Mouse (Mus musculus) kidney, postnatal 0 days (tissue): Measurements from ENCODE around the gene Syt12. TPM values are rescaled to one million over a fixed set of nuclear protein-coding genes. Genes with fewer than 3 reads are reported as not detected.

Experiments used
- ATAC-seq: fragments of 200-750 bp; cut with Nextera tagmentation; replicated peaks from 2 replicates; pipeline ENCODE4 v1.8.0; 2017; ENCODE audit warnings: low read depth, moderate number of reproducible peaks, moderate TSS enrichment, moderate library complexity; ENCODE audit not compliant: low FRiP score
- DNase-seq: peaks from one replicate; pipeline ENCODE4 v3.0.0-alpha.2; 2016; ENCODE audit warnings: low spot score
- H3K27ac ChIP-seq: fragments of 300-500 bp; sonication (generic); 2 replicates; pipeline ENCODE4 v1.5.1; 2014; ENCODE audit warnings: mild to moderate bottlenecking
- H3K27me3 ChIP-seq: fragments of 300-500 bp; sonication (generic); 2 replicates; pipeline ENCODE4 v1.6.1; 2014; ENCODE audit warnings: low read length, mixed read lengths; ENCODE audit not compliant: insufficient read depth
- H3K36me3 ChIP-seq: fragments of 300-500 bp; sonication (generic); 2 replicates; pipeline ENCODE4 v1.6.1; 2014; ENCODE audit warnings: low read length, mixed read lengths; ENCODE audit not compliant: insufficient read depth
- H3K4me1 ChIP-seq: fragments of 300-500 bp; sonication (generic); replicated peaks from 2 replicates; pipeline ENCODE4 v1.6.1; 2014; ENCODE audit warnings: antibody characterized with exemption, low read length, mixed read lengths; ENCODE audit not compliant: insufficient read depth
- H3K4me2 ChIP-seq: fragments of 300-500 bp; sonication (generic); 2 replicates; pipeline ENCODE4 v1.6.1; 2014; ENCODE audit warnings: mild to moderate bottlenecking, low read length, moderate library complexity, mixed read lengths
- H3K4me3 ChIP-seq: fragments of 300-500 bp; sonication (generic); replicated peaks from 2 replicates; pipeline ENCODE4 v1.5.1; 2014; ENCODE audit warnings: low read depth, low read length
- H3K9ac ChIP-seq: fragments of 300-500 bp; sonication (generic); 2 replicates; pipeline ENCODE4 v1.6.1; 2014; ENCODE audit warnings: low read depth, low read length
- H3K9me3 ChIP-seq: fragments of 300-500 bp; sonication (generic); replicated peaks from 2 replicates; pipeline ENCODE4 v1.6.1; 2016; ENCODE audit warnings: low read length, inconsistent platforms, mixed read lengths
- CTCF ChIP-seq: IDR thresholded peaks from 2 replicates; pipeline ENCODE4 v1.5.1; 2016; ENCODE audit warnings: antibody characterized with exemption, low read depth, mild to moderate bottlenecking, moderate library complexity
- WGBS: fragments of 180-500 bp; shearing (Covaris S2); extraction: QIAGEN DNeasy Blood & Tissue Kit; methylation state at CpG from one replicate; pipeline ENCODE4 v1.1.7; 2014; 5-methylcytosine and 5-hydroxymethylcytosine counted together
- polyA plus RNA-seq: library from polyadenylated mRNA; unstranded; fragments of >200 nt; fragmentation: Nextera tagmentation; extraction: Ambion mirVana; gene quantifications from 2 replicates; pipeline ENCODE4 v1.2.1, GENCODE M21; 2015

Gene Syt12
- polyA plus RNA-seq, 1 experiment from 2014 or later: 1.5 TPM

DNA sequence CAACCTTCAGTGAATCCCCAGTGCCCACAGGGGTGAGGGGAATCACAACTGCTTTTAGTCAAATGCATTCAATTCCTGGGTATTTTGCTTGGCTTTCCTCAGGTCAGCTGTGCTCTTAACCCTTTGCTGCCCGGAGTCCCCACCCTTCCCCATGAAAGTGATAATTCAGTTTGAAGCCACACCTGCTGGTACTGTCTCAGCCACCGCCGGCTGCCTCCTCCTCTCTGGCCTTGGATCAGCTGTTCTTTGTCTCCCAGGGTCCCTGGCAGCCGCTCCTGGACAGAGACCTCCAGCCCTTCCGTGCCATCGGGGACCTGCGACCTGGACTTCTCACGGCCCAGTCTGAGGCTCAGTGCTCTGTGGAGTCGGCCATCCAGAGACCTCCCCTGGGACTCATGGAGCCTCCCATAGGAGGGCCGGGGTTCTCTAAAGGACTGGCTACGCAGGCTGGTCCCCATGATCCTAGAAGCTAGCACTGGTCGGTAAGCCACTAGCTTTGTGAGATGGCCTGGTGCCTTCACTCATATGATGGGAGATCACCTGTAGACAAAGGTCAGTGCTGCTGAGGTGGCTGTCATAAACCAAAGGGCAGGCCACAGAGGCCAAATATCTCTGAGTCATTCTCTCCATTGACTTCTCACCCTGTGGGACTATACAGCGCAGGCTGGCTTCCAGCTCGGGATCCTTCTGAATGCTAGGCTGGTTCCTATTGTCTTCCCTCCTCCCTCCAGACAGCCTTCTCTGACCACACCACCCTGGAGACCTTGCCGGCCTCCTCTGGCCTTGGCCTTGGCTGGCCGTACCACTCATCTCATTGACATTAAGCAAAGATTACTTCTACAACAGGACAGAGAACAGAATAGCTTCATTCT lies 21.1 kb upstream of the Syt12 start, which contains the start of gene 2010003K11Rik:
Gene 2010003K11Rik (minus strand): TSS at position 522 of the 872 bp plus-strand sequence.
- H3K27ac ChIP-seq: no peak within 1 kb of the TSS
- H3K9me3 ChIP-seq: no peaks in the 10 kb centered on the region
- no peak within 1 kb of the TSS for H3K4me3 ChIP-seq
- no peak for TF ChIP-seq CTCF
- WGBS: 55% methylated on average over 16 of the region's 16 CpGs
- H3K27me3 ChIP-seq: no peaks in the 10 kb centered on the region
- ATAC-seq (peak; percentile 37), DNase-seq (no peak)
- no peak within 1 kb of the TSS for H3K9ac ChIP-seq
- no peaks in the 10 kb centered on the region for H3K4me1 ChIP-seq
- no peaks in the 10 kb centered on the region for H3K36me3 ChIP-seq
- 0 out of 2 replicates have a peak within 1 kb of the TSS, but pooled peaks have one; percentile 6 for H3K4me2 ChIP-seq

DNA sequence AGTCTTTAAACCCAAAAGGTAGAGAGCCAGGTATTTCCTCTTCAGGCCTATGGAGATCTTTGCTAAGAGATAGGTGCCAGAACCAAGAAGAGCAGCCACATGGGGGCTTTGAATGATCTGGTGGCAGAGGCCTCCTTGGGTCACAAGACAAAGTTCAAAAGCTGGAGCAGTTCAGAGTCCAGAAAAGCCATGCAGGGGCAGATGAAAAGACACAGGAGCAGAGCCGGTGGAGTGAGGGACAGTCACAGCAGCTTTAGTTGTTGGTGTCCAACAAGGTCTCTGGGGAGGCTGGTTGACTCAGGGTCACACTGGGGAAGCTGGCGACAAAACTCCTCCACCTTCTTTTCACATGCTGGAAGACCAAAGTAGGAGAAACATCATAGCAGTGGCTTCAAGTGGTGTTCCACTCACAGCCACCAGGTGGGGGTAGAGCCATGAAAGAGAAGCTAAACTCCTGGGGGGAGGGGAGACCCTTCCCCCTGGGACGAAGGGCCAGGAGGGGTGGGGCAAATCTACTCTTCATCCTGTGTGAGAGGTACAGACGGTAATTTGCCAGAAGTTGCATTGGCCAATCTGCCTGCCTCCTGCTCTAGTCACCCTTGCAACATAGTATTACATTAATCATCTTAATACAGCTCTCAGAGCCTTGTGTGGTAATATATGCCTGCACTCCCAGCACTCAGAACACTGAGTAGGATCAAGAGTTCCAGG lies 20.2 kb upstream of the Syt12 start:
- Histone ChIP-seq H3K27ac (peak overlapping the region; percentile 60; the same call in 1 of the 2 replicates), H3K4me2 (0 out of 2 replicates have a peak overlapping the region, but pooled peaks have one; percentile 6), H3K27me3 (no peaks in the 10 kb centered on the region), H3K4me1 (no peaks in the 10 kb centered on the region), H3K4me3 (no peak overlapping the region), H3K9ac (no peak overlapping the region), H3K9me3 (no peaks in the 10 kb centered on the region), H3K36me3 (no peaks in the 10 kb centered on the region)
- WGBS: 4% methylated on average over 4 of the region's 4 CpGs
- peak; percentile 58 for ATAC-seq
- DNase-seq: peak; percentile 88
- peak; percentile 95 for TF ChIP-seq CTCF

- H3K36me3 ChIP-seq: no peaks in the 10 kb centered on the region
- H3K27ac ChIP-seq: peak overlapping the region; percentile 60
- no peaks in the 10 kb centered on the region for H3K9me3 ChIP-seq
- no peaks in the 10 kb centered on the region for H3K27me3 ChIP-seq
- H3K4me3 ChIP-seq: no peak overlapping the region
- 0 out of 2 replicates have a peak, but pooled peaks have one; percentile 16 for ATAC-seq
- no peak for TF ChIP-seq CTCF
- no peak overlapping the region for H3K4me2 ChIP-seq
- WGBS: 81% methylated on average over 3 of the region's 3 CpGs
- no peaks in the 10 kb centered on the region for H3K4me1 ChIP-seq
- DNase-seq: no peak
- H3K9ac ChIP-seq: no peak overlapping the region
Measured at GRCm38 (mm10) chr19:4496535-4497262, 19.5 kb upstream of the Syt12 start.

DNA sequence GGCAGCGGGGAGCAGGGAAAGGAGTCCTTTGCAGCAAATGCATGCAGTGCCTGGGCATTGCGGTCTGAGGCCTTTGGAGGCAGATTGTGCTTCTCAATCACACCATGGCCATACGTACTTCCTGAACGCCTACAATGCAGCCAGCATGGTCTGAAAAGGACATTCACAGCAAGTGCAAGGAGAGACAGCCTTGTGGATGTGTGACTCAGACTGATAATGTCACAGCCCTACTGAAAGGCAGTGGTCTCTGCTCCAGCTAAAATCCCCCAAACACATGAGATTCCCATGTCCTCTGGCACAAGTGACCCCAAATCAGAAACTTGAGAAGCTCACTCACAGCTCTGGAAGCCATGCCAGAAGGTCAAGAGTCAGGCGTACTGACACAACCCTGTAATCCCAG lies 18.6 kb upstream of the Syt12 start:
- Histone ChIP-seq H3K27me3 (no peaks in the 10 kb centered on the region), H3K36me3 (no peaks in the 10 kb centered on the region), H3K27ac (no peak overlapping the region), H3K9me3 (no peaks in the 10 kb centered on the region), H3K9ac (no peak overlapping the region), H3K4me3 (no peak overlapping the region), H3K4me2 (no peak overlapping the region), H3K4me1 (no peaks in the 10 kb centered on the region)
- WGBS: 84% methylated on average over 5 of the region's 5 CpGs
- TF ChIP-seq CTCF: no peak
- ATAC-seq (no peak), DNase-seq (no peak)

DNA sequence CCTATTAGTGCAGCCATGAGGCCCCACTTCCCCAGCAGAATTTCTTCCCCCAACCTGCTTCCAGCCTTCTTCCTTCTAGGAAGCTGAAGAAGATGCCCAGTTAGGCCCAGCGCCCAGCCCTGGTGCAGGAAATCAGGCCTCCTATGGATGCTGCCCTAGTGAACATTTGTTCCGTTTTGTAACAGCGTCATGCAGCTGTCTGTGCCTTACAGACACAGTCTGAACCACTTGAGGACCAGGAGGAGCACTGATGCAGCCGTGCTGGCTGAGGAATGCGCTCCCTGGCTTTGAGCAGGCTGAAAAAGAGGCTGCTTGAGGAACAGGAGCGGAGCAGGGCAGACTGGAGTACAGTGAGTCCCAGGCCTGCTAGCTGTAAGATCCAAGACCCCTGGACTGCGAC lies 17.5 kb upstream of the Syt12 start:
- H3K9ac ChIP-seq: no peak overlapping the region
- no peaks in the 10 kb centered on the region for H3K36me3 ChIP-seq
- H3K27ac ChIP-seq: no peak overlapping the region
- DNase-seq: no peak
- TF ChIP-seq CTCF: no peak
- H3K4me1 ChIP-seq: no peaks in the 10 kb centered on the region
- no peaks in the 10 kb centered on the region for H3K27me3 ChIP-seq
- H3K9me3 ChIP-seq: no peaks in the 10 kb centered on the region
- H3K4me2 ChIP-seq: no peak overlapping the region
- H3K4me3 ChIP-seq: no peak overlapping the region
- WGBS: 62% methylated on average over 7 of the region's 7 CpGs
- no peak for ATAC-seq
